Mouse (Mus musculus): ENCODE measurements around the gene Tut1. TPM values are rescaled to one million over a fixed set of nuclear protein-coding genes. Genes with fewer than 3 reads are reported as not detected.
"Not testable (repeated sequence)": the region's sequence is repeated elsewhere in the genome, so short reads cannot be mapped to it uniquely, and the experiment has no call there.

The Tut1 gene
- polyA plus RNA-seq, 1 experiment from 2014 or later = 16.3 TPM

DNA sequence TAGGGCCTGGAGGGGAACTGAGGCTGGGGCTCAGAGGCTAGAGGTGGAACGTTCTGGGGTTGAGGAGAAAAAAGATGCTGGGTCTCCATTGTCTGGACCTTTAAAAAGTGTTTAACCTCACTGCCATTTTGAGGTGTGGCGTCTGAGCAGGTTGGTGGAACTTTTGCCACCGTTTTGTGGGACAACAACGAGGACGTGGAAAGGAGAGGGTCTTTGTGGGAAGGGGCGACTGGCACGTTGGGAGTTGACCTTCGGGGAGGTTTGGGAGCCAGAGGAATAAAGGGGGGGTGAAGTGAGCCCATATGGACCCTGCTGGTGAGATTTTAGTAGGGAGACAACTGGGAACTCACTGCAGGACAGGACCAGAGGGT is 13.7 kb downstream of the Tut1 start:
- H3K27me3 ChIP-seq (replicated peaks) = no peaks in the 10 kb centered on the region
- ATAC-seq (ENCODE audit: extremely low read depth, insufficient number of reproducible peaks, low FRiP score, low TSS enrichment) = no peak
- H3K27ac ChIP-seq (replicated peaks) = peak overlapping the region; percentile 81
- peak overlapping the region; percentile 95 for H3K9ac ChIP-seq
- peaks cover 75% of the 10 kb centered on the region for H3K36me3 ChIP-seq
- peak overlapping the region; percentile 94 for H3K4me2 ChIP-seq
- no peaks in the 10 kb centered on the region for H3K9me3 ChIP-seq
- WGBS = under 1% methylated on average over 8 of the region's 8 CpGs
- H3K4me1 ChIP-seq = peaks cover 30% of the 10 kb centered on the region
- H3K4me3 ChIP-seq = peak overlapping the region; percentile 76

DNA sequence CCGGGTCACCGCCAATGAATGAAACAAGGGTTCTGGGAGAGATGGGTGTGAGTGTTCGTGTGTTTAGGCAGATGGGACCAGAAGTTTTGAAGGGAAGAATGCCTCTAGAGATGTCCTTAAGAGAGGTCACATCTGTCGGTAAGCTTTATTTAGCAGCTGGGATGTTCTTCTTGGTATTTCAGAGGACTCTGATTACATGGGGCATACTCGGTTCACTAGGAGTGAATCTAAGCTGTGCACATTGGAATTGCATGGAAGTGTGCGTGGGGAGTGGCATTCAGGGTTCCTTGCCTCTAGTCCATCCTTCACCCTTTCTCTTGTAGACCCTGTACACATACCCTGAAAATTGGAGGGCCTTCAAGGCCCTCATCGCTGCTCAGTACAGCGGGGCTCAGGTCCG is 14.2 kb downstream of the Tut1 start:
- peaks cover 75% of the 10 kb centered on the region for H3K36me3 ChIP-seq
- peak overlapping the region; percentile 95 for H3K9ac ChIP-seq
- peaks cover 30% of the 10 kb centered on the region for H3K4me1 ChIP-seq
- no peaks in the 10 kb centered on the region for H3K27me3 ChIP-seq (replicated peaks)
- H3K9me3 ChIP-seq = no peaks in the 10 kb centered on the region
- WGBS = 1% methylated on average over 9 of the region's 9 CpGs
- peak overlapping the region; percentile 76 for H3K4me3 ChIP-seq
- ATAC-seq (ENCODE audit: extremely low read depth, insufficient number of reproducible peaks, low FRiP score, low TSS enrichment) = no peak
- H3K27ac ChIP-seq (replicated peaks) = peak overlapping the region; percentile 81
- peak overlapping the region; percentile 94 for H3K4me2 ChIP-seq

DNA sequence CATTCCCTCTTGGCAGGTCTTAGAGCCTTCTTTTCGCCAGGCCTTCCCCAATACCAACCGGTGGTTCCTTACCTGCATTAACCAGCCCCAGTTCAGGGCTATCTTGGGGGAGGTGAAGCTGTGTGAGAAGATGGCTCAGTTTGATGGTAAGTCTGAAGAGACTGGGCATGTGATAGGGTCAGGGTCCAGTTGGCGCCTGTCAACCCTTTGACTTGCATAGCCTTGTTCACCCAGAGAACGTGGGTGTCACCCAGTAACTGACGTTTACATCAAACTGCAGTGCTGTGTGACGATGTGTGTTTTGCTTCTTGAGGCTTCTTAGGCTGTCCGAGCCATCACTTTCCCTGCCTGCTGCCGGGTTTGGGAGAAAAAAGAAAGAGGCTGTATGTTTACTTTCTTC is 18.8 kb downstream of the Tut1 start:
- WGBS = 89% methylated on average over 8 of the region's 8 CpGs
- not testable (repeated sequence) for H3K27me3 ChIP-seq (replicated peaks); H3K9me3 ChIP-seq; ATAC-seq (ENCODE audit: extremely low read depth, insufficient number of reproducible peaks, low FRiP score, low TSS enrichment); H3K9ac ChIP-seq; H3K4me3 ChIP-seq; H3K4me2 ChIP-seq; H3K27ac ChIP-seq (replicated peaks)
- peaks cover 91% of the 10 kb centered on the region for H3K36me3 ChIP-seq
- peaks cover 30% of the 10 kb centered on the region for H3K4me1 ChIP-seq

DNA sequence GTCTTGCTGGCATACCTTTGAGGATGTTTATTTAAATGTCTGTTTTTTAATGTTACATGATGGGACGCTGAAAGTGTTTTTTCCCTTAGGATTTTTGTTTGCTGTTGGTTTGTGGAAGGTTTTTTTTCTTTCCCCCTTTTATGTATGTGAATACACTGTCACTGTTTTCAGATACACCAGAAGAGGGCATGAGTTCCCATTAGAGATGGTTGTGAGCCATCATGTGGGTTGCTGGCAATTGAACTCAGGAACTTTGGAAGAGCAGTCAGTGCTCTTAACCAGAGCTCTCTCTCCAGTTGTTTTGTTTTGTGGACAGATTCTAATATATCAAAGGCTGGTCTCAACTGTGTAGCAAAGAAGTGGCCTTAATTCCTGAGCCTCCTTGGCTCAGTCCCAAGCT is 21.0 kb downstream of the Tut1 start:
- 93% methylated on average over 1 of the region's 1 CpGs for WGBS

DNA sequence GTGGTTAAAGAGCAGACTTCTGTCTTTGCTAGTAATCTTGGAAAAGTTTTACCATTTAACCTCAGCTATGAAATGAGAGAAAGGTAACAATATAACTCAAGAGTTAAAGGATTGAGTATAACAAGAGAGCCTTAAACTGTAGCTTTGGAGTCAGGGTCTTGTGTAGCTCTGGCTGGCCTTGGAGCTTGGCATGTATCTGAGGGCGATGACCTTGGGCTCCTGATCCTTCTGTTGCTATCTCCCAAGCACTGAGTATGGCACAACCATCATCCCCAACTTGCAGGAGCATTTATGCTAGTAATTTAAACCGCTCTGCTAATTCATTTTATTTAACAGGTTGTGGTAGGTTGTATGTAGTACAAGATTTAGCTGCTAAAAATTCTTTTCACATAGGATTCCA is 21.8 kb downstream of the Tut1 start:
- Histone ChIP-seq H3K36me3 (peaks cover 100% of the 10 kb centered on the region), H3K9me3 (no peaks in the 10 kb centered on the region), H3K4me1 (peaks cover 14% of the 10 kb centered on the region), H3K4me3 (no peak overlapping the region), H3K27me3 (replicated peaks) (no peaks in the 10 kb centered on the region), H3K27ac (replicated peaks) (no peak overlapping the region), H3K9ac (0 out of 2 replicates have a peak overlapping the region, but pooled peaks have one; percentile 0), H3K4me2 (no peak overlapping the region)
- ATAC-seq (ENCODE audit: extremely low read depth, insufficient number of reproducible peaks, low FRiP score, low TSS enrichment) = no peak
- WGBS = 89% methylated on average over 2 of the region's 2 CpGs

More for the DNA sequence above, 21.0 kb downstream of the Tut1 start:
- Histone ChIP-seq H3K36me3 (peaks cover 100% of the 10 kb centered on the region), H3K9ac (no peak overlapping the region), H3K4me2 (no peak overlapping the region), H3K27me3 (replicated peaks) (no peaks in the 10 kb centered on the region), H3K9me3 (no peaks in the 10 kb centered on the region), H3K27ac (replicated peaks) (no peak overlapping the region), H3K4me3 (no peak overlapping the region), H3K4me1 (peaks cover 12% of the 10 kb centered on the region)
- ATAC-seq (ENCODE audit: extremely low read depth, insufficient number of reproducible peaks, low FRiP score, low TSS enrichment) = no peak

DNA sequence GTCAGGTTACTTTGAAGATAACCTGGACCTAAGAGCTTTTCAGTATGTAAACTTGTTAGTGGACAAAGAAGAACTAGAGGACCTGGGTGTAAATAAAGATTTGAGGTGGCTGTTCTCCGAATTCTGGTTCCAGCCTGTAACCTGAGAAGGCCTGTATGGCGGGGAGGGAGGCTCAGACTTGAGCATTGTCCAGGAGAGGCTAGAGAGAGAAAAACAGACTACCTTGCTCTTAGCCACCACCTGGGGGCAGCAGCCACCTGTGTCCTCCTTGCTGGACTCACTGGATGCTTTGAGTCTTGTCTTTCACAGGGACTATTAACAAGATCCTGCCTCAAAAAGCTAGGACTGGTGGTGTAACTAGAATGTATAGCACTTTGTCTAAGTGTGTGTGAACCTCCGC is 22.9 kb downstream of the Tut1 start:
- peaks cover 95% of the 10 kb centered on the region for H3K36me3 ChIP-seq
- H3K9ac ChIP-seq = no peak overlapping the region
- peaks cover 25% of the 10 kb centered on the region for H3K4me1 ChIP-seq
- H3K4me2 ChIP-seq = no peak overlapping the region
- WGBS = 41% methylated on average over 3 of the region's 3 CpGs
- ATAC-seq (ENCODE audit: extremely low read depth, insufficient number of reproducible peaks, low FRiP score, low TSS enrichment) = no peak
- no peaks in the 10 kb centered on the region for H3K27me3 ChIP-seq (replicated peaks)
- H3K27ac ChIP-seq (replicated peaks) = no peak overlapping the region; the same call in 1 of the 2 replicates
- no peak overlapping the region for H3K4me3 ChIP-seq
- no peaks in the 10 kb centered on the region for H3K9me3 ChIP-seq

DNA sequence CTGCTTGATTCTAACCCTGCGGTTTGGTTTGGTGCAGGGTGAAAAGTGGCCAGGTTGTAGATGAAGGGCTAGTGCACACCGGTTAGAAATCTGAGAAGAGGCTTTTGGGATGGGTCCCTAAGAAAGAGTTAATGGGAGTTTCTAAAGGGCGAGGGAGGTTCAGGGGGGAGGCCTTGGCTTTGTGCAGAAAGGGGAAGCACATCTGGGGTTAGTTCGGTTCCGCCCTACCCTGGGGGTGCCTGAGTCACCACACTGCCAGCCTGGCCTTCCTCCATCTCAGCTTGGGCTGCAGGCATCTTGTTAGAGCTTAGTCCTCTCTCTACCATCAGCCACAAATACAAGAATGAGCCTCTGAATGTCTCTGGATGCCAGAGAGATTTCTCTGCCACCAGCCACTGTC is 27.1 kb downstream of the Tut1 start:
- Histone ChIP-seq H3K9me3 (no peaks in the 10 kb centered on the region), H3K36me3 (peaks cover 52% of the 10 kb centered on the region), H3K27ac (replicated peaks) (peak overlapping the region; percentile 36; the same call in 1 of the 2 replicates), H3K4me3 (no peak overlapping the region), H3K9ac (no peak overlapping the region), H3K4me1 (peaks cover 67% of the 10 kb centered on the region), H3K4me2 (no peak overlapping the region), H3K27me3 (replicated peaks) (no peaks in the 10 kb centered on the region)
- no peak for ATAC-seq (ENCODE audit: extremely low read depth, insufficient number of reproducible peaks, low FRiP score, low TSS enrichment)
- WGBS = 57% methylated on average over 5 of the region's 5 CpGs

DNA sequence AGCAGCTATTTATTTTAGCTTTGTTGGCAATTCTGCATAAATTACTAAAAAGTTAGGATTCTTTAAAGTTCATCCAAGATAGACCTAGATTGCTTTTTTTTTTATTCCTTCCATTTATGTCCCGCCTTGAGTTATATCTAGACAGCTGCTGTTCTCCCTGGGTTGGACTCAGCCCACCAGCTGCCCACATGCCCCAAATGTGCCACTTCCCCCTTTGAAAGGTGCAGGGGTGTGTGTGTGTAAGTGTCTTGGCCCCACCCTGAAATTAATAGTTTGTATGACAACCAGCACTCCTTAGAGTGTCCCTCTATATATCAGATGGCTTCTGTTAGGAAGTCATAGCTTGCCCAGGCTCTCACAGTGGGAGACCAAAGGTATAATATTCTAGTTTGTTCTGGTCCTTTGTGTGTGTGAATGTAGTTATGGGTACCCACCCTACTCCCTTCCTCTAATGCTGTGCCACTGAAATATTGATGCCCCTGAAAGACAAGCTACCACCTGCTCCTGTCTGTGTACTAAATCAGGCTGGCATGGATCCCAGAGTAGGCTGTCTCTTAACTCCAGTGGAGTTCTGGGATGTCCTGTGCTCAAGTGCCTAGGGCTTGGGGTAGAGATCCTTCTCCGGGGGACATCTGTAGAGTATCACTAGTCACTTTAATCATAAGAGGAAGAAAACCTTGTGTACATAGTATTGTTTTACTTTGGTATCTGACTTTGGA is 28.0 kb downstream of the Tut1 start:
- Histone ChIP-seq H3K4me2 (no peak overlapping the region), H3K4me3 (no peak overlapping the region), H3K4me1 (peaks cover 67% of the 10 kb centered on the region), H3K9me3 (no peaks in the 10 kb centered on the region), H3K9ac (peak overlapping the region; percentile 45; the same call in 1 of the 2 replicates), H3K27ac (replicated peaks) (peak overlapping the region; percentile 49; the same call in 1 of the 2 replicates), H3K36me3 (peaks cover 44% of the 10 kb centered on the region), H3K27me3 (replicated peaks) (no peaks in the 10 kb centered on the region)
- 47% methylated on average over 2 of the region's 2 CpGs for whole genome bisulfite sequencing
- no peak for ATAC-seq (ENCODE audit: extremely low read depth, insufficient number of reproducible peaks, low FRiP score, low TSS enrichment)

DNA sequence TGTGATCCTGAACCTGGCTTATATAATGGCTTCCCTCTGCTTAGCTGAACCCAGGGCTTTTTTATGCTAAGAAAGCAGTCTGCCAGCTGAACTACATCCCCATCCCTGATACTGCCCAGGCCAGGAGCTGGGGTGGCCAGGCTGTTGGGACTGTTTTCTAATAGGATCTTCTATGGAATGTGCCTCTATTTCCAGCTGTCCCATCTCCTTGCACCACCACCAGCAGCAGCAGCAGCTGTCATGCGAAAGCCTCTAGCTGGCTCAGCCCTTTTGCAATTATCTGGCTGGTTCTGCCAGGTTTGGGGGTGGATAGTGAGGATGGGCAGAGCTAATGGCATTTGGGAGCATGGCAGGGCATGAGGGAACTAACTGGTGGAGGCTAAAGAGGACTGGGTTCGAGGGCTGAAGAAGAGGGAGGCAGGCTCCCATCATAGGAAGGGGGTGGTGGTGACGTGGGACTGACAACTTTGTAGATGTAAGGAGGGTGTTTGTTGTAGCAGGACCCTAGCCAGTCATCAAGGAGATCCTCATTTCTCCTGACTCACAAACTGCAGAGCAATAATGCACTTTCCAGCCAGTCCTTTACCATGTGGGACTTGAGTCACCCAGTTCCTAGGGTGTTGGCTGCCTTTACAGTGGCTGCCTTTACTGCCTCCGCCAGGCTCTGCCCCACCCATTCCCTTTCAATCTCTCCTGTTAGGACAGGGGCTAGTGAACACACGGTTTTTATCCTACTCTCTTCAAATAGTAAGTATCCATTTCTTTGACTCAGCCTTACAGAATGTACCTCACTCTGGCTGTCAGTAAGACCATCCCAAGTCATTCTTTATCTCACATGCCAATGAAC is 28.9 kb downstream of the Tut1 start:
- ATAC-seq (ENCODE audit: extremely low read depth, insufficient number of reproducible peaks, low FRiP score, low TSS enrichment) = no peak
- H3K4me3 ChIP-seq = no peak overlapping the region
- H3K27ac ChIP-seq (replicated peaks) = peak overlapping the region; percentile 72
- H3K4me1 ChIP-seq = peaks cover 71% of the 10 kb centered on the region
- peak overlapping the region; percentile 3; the same call in 1 of the 2 replicates for H3K4me2 ChIP-seq
- H3K9ac ChIP-seq = peak overlapping the region; percentile 24; the same call in 1 of the 2 replicates
- H3K36me3 ChIP-seq = peaks cover 35% of the 10 kb centered on the region
- WGBS = 26% methylated on average over 5 of the region's 5 CpGs
- no peaks in the 10 kb centered on the region for H3K9me3 ChIP-seq
- no peaks in the 10 kb centered on the region for H3K27me3 ChIP-seq (replicated peaks)

DNA sequence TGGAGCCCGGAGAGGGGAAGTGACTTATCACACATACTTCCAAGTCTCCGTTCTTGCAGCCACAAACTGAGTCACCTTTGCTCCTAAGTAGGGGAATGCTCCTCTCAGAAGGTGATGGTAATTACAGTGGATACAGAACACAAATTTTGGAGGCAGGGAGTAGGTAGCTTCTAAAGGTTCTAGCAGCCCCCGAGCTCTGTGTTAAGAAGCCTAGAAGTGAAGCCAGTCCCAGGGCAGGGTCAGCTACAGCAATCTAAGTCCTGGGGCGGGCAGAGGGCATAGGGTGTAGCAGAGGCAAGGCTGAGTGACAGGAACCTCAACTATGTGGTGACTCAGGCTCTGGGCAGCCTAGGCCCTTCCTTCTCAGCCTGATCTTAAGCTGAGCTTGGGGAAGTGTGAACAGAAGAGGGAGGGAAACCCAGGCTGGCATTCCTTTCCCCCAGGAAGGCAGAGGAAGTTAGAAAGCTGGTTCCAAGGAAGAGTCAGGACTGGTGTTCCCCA is 29.6 kb downstream of the Tut1 start:
- Histone ChIP-seq H3K9ac (peak overlapping the region; percentile 24), H3K27ac (replicated peaks) (peak overlapping the region; percentile 72), H3K4me3 (no peak overlapping the region), H3K27me3 (replicated peaks) (no peaks in the 10 kb centered on the region), H3K4me2 (peak overlapping the region; percentile 3; the same call in 1 of the 2 replicates), H3K9me3 (no peaks in the 10 kb centered on the region), H3K36me3 (peaks cover 28% of the 10 kb centered on the region), H3K4me1 (peaks cover 78% of the 10 kb centered on the region)
- 5% methylated on average over 4 of the region's 4 CpGs for WGBS
- ATAC-seq (ENCODE audit: extremely low read depth, insufficient number of reproducible peaks, low FRiP score, low TSS enrichment) = no peak

DNA sequence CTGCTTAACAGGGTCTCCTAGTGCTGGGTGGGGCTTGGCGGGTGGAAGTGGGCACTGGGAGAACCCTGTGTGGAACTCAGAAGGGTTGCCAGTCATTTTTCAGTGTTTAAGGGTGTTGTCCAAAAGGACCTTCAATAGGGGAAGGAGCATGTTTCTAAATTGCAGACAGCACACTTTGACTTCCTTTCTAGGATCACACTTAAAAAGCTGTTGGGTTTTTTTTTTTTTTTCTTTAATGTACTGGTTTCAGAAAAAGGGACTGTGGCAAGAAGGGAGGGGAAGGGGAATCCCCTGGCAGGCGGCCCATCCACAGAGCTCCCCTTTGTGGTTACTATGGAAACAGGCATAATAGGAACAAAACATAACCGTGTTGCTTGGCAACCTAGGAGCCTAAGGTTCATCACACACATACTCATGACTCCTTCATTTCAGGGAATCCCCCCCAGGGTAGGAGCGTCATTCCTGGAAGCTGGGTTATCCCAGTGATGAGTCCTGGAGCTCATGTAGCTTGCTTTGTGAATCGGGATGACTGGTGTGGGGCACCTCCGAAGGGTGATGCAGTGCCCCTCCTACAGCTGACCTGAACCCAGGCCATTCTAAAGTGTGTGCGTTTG is 30.7 kb downstream of the Tut1 start:
- peaks cover 17% of the 10 kb centered on the region for H3K36me3 ChIP-seq
- H3K27ac ChIP-seq (replicated peaks) = peak overlapping the region; percentile 72
- 21% methylated on average over 7 of the region's 7 CpGs for WGBS
- H3K4me3 ChIP-seq = no peak overlapping the region
- H3K9ac ChIP-seq = 0 out of 2 replicates have a peak overlapping the region, but pooled peaks have one; percentile 16
- H3K27me3 ChIP-seq (replicated peaks) = no peaks in the 10 kb centered on the region
- no peaks in the 10 kb centered on the region for H3K9me3 ChIP-seq
- H3K4me1 ChIP-seq = peaks cover 86% of the 10 kb centered on the region
- no peak for ATAC-seq (ENCODE audit: extremely low read depth, insufficient number of reproducible peaks, low FRiP score, low TSS enrichment)
- peak overlapping the region; percentile 14; the same call in 1 of the 2 replicates for H3K4me2 ChIP-seq
